Mouse (Mus musculus) stomach, postnatal 0 days (tissue): ENCODE measurements around the gene Parn. TPM values are rescaled to one million over a fixed set of nuclear protein-coding genes. Genes with fewer than 3 reads are reported as not detected.
"Not testable (repeated sequence)": the region's sequence is repeated elsewhere in the genome, so short reads cannot be mapped to it uniquely, and the experiment has no call there.

ENCODE experiments used
- ATAC-seq: fragments of 200-750 bp; cut with Nextera tagmentation; 2 replicates; pipeline ENCODE4 v1.8.0; 2017; ENCODE audit not compliant: low FRiP score, low TSS enrichment
- DNase-seq: peaks from one replicate; pipeline ENCODE4 v3.0.0-alpha.2; 2016; ENCODE audit warnings: low spot score
- H3K27ac ChIP-seq: fragments of 300-500 bp; sonication (generic); replicated peaks from 2 replicates; pipeline ENCODE4 v1.5.1; 2014; ENCODE audit warnings: mild to moderate bottlenecking, control low read depth
- H3K27me3 ChIP-seq: fragments of 300-500 bp; sonication (generic); 2 replicates; pipeline ENCODE4 v1.6.1; 2014; ENCODE audit warnings: low read length; ENCODE audit not compliant: control insufficient read depth, insufficient read depth
- H3K36me3 ChIP-seq: fragments of 300-500 bp; sonication (generic); 2 replicates; pipeline ENCODE4 v1.6.1; 2014; ENCODE audit warnings: low read length, mixed read lengths; ENCODE audit not compliant: control insufficient read depth, insufficient read depth
- H3K4me1 ChIP-seq: fragments of 300-500 bp; sonication (generic); replicated peaks from 2 replicates; pipeline ENCODE4 v1.6.1; 2014; ENCODE audit warnings: antibody characterized with exemption; ENCODE audit not compliant: control insufficient read depth, insufficient read depth
- H3K4me2 ChIP-seq: fragments of 300-500 bp; sonication (generic); replicated peaks from 2 replicates; pipeline ENCODE4 v1.6.1; 2014; ENCODE audit warnings: low read depth, mild to moderate bottlenecking, control low read depth, moderate library complexity
- H3K4me3 ChIP-seq: fragments of 300-500 bp; sonication (generic); 2 replicates; pipeline ENCODE4 v1.5.1; 2014; ENCODE audit warnings: low read depth, low read length, control low read depth
- H3K9ac ChIP-seq: fragments of 300-500 bp; sonication (generic); 2 replicates; pipeline ENCODE4 v1.6.1; 2014; ENCODE audit warnings: mild to moderate bottlenecking, low read length, control low read depth, mixed read lengths
- H3K9me3 ChIP-seq: fragments of 300-500 bp; sonication (generic); 2 replicates; pipeline ENCODE4 v1.6.1; 2016; ENCODE audit warnings: low read length; ENCODE audit not compliant: control insufficient read depth
- CTCF ChIP-seq: IDR thresholded peaks from 2 replicates; pipeline ENCODE4 v1.5.1; 2016; ENCODE audit warnings: antibody characterized with exemption, low read depth, mild to moderate bottlenecking, moderate library complexity
- EP300 ChIP-seq: optimal IDR thresholded peaks from 2 replicates; pipeline ENCODE3; 2016; ENCODE audit warnings: antibody characterized with exemption
- WGBS: fragments of 180-500 bp; shearing (Covaris S2); extraction: QIAGEN DNeasy Blood & Tissue Kit; methylation state at CpG from one replicate; pipeline ENCODE4 v1.1.7; 2014; 5-methylcytosine and 5-hydroxymethylcytosine counted together
- polyA plus RNA-seq: library from polyadenylated mRNA; unstranded; fragments of >200 nt; fragmentation: Nextera tagmentation; extraction: Ambion mirVana; gene quantifications from 2 replicates; pipeline ENCODE4 v1.2.1, GENCODE M21; 2015

Gene Parn
- polyA plus RNA-seq, 1 experiment from 2014 or later, result 23.7 TPM

DNA sequence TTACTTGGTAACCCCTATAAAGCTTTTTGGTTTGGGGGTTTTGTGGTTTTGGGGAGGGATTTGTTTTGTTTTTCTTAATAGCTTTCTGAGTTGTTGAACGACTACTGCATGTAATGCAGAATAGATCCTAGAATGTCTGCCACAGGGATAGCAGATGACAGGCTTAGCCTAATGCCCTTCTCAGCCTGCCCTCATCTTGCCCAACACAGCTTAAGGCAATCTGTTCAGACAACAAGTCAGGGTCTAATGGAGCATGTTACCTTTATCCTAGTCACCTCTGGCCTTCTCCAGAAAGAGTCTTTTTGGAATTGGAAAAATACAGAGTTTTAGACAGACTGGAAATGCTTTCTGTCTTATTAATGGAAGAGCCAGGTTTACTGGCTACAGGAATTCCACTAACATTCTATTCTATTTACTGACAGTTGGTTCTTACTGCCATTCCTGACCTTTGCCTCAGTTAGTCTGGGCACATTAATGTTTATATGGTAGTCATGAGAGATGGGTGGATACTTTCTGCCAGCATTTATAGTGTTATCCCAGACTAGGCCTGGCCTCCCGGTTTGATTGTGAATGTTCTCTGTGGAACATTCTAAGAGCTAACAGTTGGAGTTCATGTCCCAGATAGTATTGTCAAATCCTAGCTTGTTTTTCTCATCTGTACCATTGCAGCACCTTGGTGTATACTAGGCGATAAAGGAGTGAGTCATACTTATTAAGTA, 10.8 kb upstream of the Parn start:
- H3K36me3 ChIP-seq, result peaks cover 3% of the 10 kb centered on the region; the same call in 1 of the 2 replicates
- ATAC-seq (peak; percentile 66; the same call in 1 of the 2 replicates), DNase-seq (no peak)
- no peak overlapping the region for H3K27ac ChIP-seq
- no peaks in the 10 kb centered on the region for H3K9me3 ChIP-seq
- TF ChIP-seq CTCF, result no peak
- TF ChIP-seq EP300, result no peak
- no peak overlapping the region for H3K4me2 ChIP-seq
- H3K4me1 ChIP-seq, result no peaks in the 10 kb centered on the region
- no peak overlapping the region for H3K9ac ChIP-seq
- no peaks in the 10 kb centered on the region for H3K27me3 ChIP-seq
- 80% methylated on average over 3 of the region's 3 CpGs for WGBS
- no peak overlapping the region for H3K4me3 ChIP-seq

GRCm38 (mm10) chr16:13674511-13674910, 6.5 kb upstream of the Parn start:
- TF ChIP-seq CTCF, result no peak
- TF ChIP-seq EP300, result no peak
- Histone ChIP-seq H3K27me3 (no peaks in the 10 kb centered on the region), H3K4me1 (no peaks in the 10 kb centered on the region; the same call in 1 of the 2 replicates), H3K36me3 (peaks cover 3% of the 10 kb centered on the region; the same call in 1 of the 2 replicates), H3K9ac (no peak overlapping the region), H3K4me3 (no peak overlapping the region), H3K27ac (no peak overlapping the region), H3K4me2 (no peak overlapping the region), H3K9me3 (no peaks in the 10 kb centered on the region)
- 90% methylated on average over 3 of the region's 3 CpGs for WGBS
- ATAC-seq (no peak), DNase-seq (no peak)

GRCm38 (mm10) chr16:13673114-13673513, 5.1 kb upstream of the Parn start:
- Histone ChIP-seq H3K4me2 (peak overlapping the region; percentile 78), H3K27me3 (no peaks in the 10 kb centered on the region), H3K4me1 (no peaks in the 10 kb centered on the region; the same call in 1 of the 2 replicates), H3K9ac (no peak overlapping the region), H3K27ac (no peak overlapping the region), H3K4me3 (no peak overlapping the region), H3K9me3 (no peaks in the 10 kb centered on the region), H3K36me3 (peaks cover 3% of the 10 kb centered on the region; the same call in 1 of the 2 replicates)
- WGBS, result 70% methylated on average over 5 of the region's 5 CpGs
- DNase-seq (no peak), ATAC-seq (no peak)
- no peak for TF ChIP-seq EP300
- no peak for TF ChIP-seq CTCF

- H3K4me1 ChIP-seq, result no peaks in the 10 kb centered on the region; the same call in 1 of the 2 replicates
- H3K4me2 ChIP-seq, result peak overlapping the region; percentile 78
- H3K36me3 ChIP-seq, result peaks cover 3% of the 10 kb centered on the region; the same call in 1 of the 2 replicates
- TF ChIP-seq CTCF (no peak), EP300 (no peak)
- H3K27me3 ChIP-seq, result no peaks in the 10 kb centered on the region
- peak; percentile 77 for ATAC-seq
- WGBS, result under 1% methylated on average over 20 of the region's 20 CpGs
- H3K27ac ChIP-seq, result peak overlapping the region; percentile 94
- H3K9me3 ChIP-seq, result no peaks in the 10 kb centered on the region
- peak overlapping the region; percentile 93 for H3K9ac ChIP-seq
- H3K4me3 ChIP-seq, result peak overlapping the region; percentile 95
- DNase-seq, result peak; percentile 87
Observed at GRCm38 (mm10) chr16:13672386-13672898, 4.5 kb upstream of the Parn start.

DNA sequence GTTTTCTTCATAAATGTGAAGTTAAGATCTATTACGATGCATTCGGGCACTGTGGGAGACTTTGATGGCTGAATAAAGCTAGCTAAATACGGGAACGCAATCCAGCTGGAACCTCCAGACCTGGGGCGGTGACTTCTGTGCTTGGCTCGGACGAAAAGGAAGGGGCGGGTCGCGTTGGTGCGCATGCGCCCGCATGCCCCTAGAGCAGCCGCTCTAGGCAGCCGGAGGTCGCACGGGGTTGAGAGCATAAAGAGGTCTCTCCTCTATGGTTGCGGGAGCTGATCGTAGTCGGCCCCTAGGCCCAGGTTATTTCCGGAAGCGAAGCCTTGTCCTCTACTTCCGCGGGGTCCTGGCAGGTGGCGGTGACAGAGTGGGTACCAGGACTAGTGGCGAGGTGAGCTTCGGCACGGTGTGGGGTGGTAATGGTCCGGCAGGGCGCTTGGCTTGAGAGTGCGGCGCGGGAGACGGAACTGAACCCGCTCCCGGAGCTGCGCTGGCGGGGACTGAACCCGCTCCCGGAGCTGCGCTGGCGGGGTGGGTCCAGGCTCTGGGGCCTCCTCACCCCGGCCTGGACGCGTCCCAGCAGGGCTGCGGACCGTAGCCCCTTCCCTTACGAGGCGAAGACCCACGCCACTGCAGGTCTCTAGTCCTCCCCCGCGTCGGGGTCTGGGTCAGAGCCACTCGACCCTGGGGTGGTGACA, 3.9 kb upstream of the Parn start, which contains the start of the genes Bfar and 3110001I22Rik:
Gene Bfar, plus strand, starts transcription at position 174 of the 701 bp plus-strand sequence.
Gene 3110001I22Rik, plus strand, starts transcription at position 245 of the 701 bp plus-strand sequence.
- peak; percentile 89 for ATAC-seq
- peak within 1 kb of the TSS; percentile 78 for H3K4me2 ChIP-seq
- H3K4me3 ChIP-seq, result peak within 1 kb of the TSS; percentile 95
- H3K27ac ChIP-seq, result peak within 1 kb of the TSS; percentile 94
- H3K4me1 ChIP-seq, result no peaks in the 10 kb centered on the region; the same call in 1 of the 2 replicates
- no peaks in the 10 kb centered on the region for H3K9me3 ChIP-seq
- DNase-seq, result peak; percentile 94
- peaks cover under 1% of the 10 kb centered on the region; the same call in 1 of the 2 replicates for H3K36me3 ChIP-seq
- H3K27me3 ChIP-seq, result no peaks in the 10 kb centered on the region
- 0% methylated on average over 54 of the region's 54 CpGs for WGBS
- peak within 1 kb of the TSS; percentile 93 for H3K9ac ChIP-seq
- TF ChIP-seq EP300 (no peak), CTCF (0 out of 2 replicates have a peak, but pooled peaks have one; percentile 7)

DNA sequence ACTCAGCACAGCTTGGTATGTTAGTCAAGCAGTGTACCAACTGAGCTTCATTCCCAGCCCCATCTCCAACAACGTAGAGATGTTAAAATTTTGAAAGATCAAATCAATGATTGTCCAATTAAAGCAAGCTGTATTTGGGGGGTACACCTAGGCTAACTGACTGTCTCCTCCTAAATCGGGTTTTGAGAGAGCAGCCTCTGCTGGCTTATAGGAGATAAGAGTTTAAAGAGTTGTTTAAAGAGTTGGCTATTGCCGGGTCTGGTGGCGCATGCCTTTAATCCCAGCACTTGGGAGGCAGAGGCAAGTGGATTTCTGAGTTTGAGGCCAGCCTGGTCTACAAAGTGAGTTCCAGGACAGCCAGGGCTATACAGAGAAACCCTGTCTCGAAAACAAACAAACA, 2.9 kb upstream of the Parn start:
- not testable (repeated sequence) for H3K27ac ChIP-seq, H3K27me3 ChIP-seq, DNase-seq, H3K4me3 ChIP-seq, H3K4me1 ChIP-seq, H3K4me2 ChIP-seq, H3K36me3 ChIP-seq, H3K9ac ChIP-seq, H3K9me3 ChIP-seq, ATAC-seq
- WGBS, result 66% methylated on average over 5 of the region's 5 CpGs
